Mouse (Mus musculus) embryonic fibroblast, embryonic 13.5 days (primary cell): Measurements from ENCODE around the gene Rptor. TPM values are rescaled to one million over a fixed set of nuclear protein-coding genes. Genes with fewer than 3 reads are reported as not detected.

Experiments used
- H3K27ac ChIP-seq: 2 replicates; pipeline ENCODE4 v1.5.1; 2012; ENCODE audit warnings: low read length, control low read depth, inconsistent platforms; ENCODE audit not compliant: insufficient read depth
- H3K4me1 ChIP-seq: 2 replicates; pipeline ENCODE4 v1.6.1; 2011; ENCODE audit warnings: low read length; ENCODE audit not compliant: control insufficient read depth, insufficient read depth
- H3K4me3 ChIP-seq: 2 replicates; pipeline ENCODE4 v1.5.1; 2011; ENCODE audit warnings: mild to moderate bottlenecking, control low read depth, low read length; ENCODE audit not compliant: insufficient read depth
- CTCF ChIP-seq: IDR thresholded peaks from 2 replicates; pipeline ENCODE4 v1.5.1; 2011; ENCODE audit warnings: mild to moderate bottlenecking, control low read depth, low read length, moderate library complexity, borderline replicate concordance; ENCODE audit not compliant: insufficient read depth
- POLR2A ChIP-seq: IDR thresholded peaks from 2 replicates; pipeline ENCODE4 v1.6.1; 2011; ENCODE audit warnings: low read depth, mild to moderate bottlenecking, control low read depth, low read length, moderate library complexity
- polyA plus RNA-seq: library from polyadenylated mRNA; stranded (reverse); fragments of >200 nt; gene quantifications from 2 replicates; pipeline ENCODE4 v1.2.4, GENCODE M21; 2011; ENCODE audit warnings: low read depth; ENCODE audit not compliant: missing spikeins, insufficient read length

Gene Rptor
- polyA plus RNA-seq, 1 experiment: 31.7 TPM

DNA sequence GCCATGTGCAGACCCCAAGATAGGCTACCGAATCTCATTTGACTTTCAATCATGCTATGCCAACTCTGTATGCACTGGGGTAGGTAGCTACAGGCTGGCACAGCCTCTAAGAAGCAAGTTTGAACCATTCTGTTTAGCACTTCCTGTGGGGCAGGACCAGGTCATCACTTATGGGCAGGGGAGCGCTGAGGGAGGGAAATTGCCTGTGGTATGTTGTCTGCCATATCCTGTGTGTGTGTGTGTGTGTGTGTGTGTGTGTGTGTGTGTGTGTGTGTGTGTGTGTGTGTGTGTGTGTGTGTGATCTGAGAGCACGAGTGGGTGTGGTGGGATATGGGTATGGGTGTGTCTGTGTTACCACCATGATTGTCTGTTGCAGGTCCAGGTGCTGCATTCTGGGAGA is 244.4 kb downstream of the Rptor start:
- no peak for TF ChIP-seq POLR2A
- TF ChIP-seq CTCF: no peak
- H3K27ac ChIP-seq: no peak overlapping the region
- H3K4me3 ChIP-seq: no peak overlapping the region
- no peaks in the 10 kb centered on the region for H3K4me1 ChIP-seq

- no peak overlapping the region for H3K27ac ChIP-seq
- H3K4me1 ChIP-seq: no peaks in the 10 kb centered on the region
- H3K4me3 ChIP-seq: no peak overlapping the region
- TF ChIP-seq POLR2A (no peak), CTCF (no peak)
These were observed 244.9 kb downstream of the Rptor start for GRCm38 (mm10) chr11:119847569-119847968.

- no peak overlapping the region for H3K27ac ChIP-seq
- no peaks in the 10 kb centered on the region for H3K4me1 ChIP-seq
- TF ChIP-seq CTCF: no peak
- TF ChIP-seq POLR2A: no peak
- H3K4me3 ChIP-seq: no peak overlapping the region
These were observed 245.5 kb downstream of the Rptor start for GRCm38 (mm10) chr11:119848189-119848588.

GRCm38 (mm10) chr11:119855999-119856398 is 253.3 kb downstream of the Rptor start:
- TF ChIP-seq POLR2A (no peak), CTCF (no peak)
- H3K4me1 ChIP-seq: peaks cover 10% of the 10 kb centered on the region

DNA sequence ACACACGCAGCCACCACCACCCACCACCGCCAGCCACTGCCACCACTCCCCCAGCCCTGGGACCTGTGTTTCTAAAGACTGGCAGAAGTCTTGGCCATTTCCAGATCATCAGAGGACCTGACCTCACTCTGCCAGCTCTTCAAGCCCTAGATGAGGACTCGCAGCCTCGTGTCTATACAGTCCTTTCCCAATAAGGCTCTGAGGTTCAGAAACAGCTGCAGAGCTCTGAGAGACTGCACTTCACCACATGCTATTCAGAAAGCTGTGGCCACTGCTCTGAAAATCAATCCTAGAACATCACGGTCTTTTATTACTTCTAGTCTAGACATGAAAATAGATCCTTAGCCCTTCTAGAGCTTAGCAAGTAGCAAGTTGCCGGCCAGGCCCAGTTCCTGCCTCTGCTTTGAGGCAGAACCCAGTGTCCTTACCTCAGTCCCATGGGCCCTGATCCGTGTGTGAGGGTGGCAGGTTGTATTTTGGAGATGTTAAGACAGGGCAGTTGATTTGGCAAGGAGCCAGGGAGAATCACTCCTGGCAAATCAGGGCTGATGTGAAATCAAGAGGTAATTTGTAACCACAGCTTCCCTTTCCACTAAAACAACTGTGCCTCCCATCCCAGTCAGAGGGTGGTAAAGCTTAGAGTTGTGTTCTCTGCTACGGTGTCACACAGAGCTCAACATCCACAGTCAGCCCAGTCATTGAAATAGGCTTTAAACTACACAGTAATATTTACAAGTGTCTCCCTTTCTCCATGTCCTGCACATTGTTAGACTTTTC is 260.0 kb downstream of the Rptor start:
- Histone ChIP-seq H3K4me1 (0 out of 2 replicates have a peak, but pooled peaks cover 4% of the 10 kb centered on the region), H3K27ac (no peak overlapping the region), H3K4me3 (no peak overlapping the region)
- TF ChIP-seq POLR2A: no peak
- no peak for TF ChIP-seq CTCF

More at GRCm38 (mm10) chr11:119855999-119856398, 253.3 kb downstream of the Rptor start:
- Histone ChIP-seq H3K27ac (peak overlapping the region; percentile 58), H3K4me3 (no peak overlapping the region)

DNA sequence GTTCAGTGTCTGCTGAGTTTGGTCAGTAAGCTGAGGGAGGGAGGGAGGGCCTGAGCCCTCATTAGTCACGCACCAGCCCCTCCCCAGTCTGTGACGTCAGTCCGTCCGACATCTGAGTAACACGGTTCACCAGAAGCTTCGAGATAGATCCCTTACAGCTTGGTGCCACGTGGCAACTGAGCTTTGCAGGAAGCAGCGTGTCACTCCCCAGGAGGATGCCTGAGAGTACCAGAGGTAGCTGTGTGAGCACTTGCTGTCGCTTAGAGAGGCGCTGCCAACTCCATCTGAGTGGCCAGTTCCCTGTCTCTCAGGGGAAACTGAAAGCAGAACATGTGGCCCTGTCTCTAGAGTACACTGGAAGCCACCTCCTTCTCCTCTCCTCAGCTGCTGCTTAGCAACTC is 260.7 kb downstream of the Rptor start:
- no peak for TF ChIP-seq CTCF
- no peak; the same call in 1 of the 2 replicates for TF ChIP-seq POLR2A
- Histone ChIP-seq H3K4me1 (0 out of 2 replicates have a peak, but pooled peaks cover 4% of the 10 kb centered on the region), H3K27ac (no peak overlapping the region), H3K4me3 (no peak overlapping the region)

DNA sequence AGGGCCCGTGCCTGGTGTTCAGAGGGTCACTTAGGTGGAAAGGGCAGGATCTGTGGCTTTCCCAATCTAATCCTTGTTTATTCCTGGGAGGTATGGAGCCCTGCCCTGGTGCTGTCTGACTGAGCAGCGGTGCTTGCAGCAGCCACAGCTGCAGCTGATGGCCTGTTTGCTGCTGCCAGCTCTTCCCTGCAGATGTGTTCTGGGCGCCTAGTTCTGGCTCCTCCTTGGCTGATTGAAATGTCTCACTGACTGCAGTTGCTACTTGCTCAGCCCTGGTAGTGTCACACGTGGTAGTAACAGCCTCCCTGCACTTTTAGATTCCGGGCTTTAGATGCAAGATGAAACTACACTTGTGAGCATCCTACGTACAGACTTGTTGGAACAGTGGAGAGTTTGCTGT is 264.1 kb downstream of the Rptor start:
- Histone ChIP-seq H3K4me1 (0 out of 2 replicates have a peak, but pooled peaks cover 4% of the 10 kb centered on the region), H3K4me3 (no peak overlapping the region), H3K27ac (no peak overlapping the region)
- TF ChIP-seq POLR2A (no peak), CTCF (no peak)

DNA sequence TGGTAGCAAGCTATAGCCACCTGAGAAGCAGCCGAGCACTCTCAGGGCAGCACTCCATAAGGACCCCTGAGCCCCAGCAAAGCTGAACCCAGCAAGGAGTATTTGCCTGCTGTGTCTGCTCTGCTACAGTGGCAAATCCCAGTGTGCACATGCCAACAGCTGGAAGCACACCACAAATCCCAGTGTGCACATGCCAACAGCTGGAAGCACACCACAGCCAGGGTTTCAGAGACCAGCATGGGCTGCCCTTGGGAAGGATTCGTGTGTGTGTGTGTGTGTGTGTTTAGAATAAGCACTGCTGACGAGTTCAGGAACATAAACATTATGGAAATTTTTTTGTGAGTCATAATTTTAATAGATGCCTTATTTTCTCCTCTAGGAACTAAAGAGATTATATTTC is 265.4 kb downstream of the Rptor start:
- Histone ChIP-seq H3K4me3 (no peak overlapping the region), H3K27ac (no peak overlapping the region), H3K4me1 (no peaks in the 10 kb centered on the region)
- TF ChIP-seq CTCF: no peak
- no peak for TF ChIP-seq POLR2A

- Histone ChIP-seq H3K27ac (peak overlapping the region; percentile 5; the same call in 1 of the 2 replicates), H3K4me3 (no peak overlapping the region), H3K4me1 (no peaks in the 10 kb centered on the region)
- no peak for TF ChIP-seq POLR2A
- TF ChIP-seq CTCF: no peak
These were observed 265.9 kb downstream of the Rptor start for GRCm38 (mm10) chr11:119868556-119868955.

GRCm38 (mm10) chr11:119871141-119871540 is 268.4 kb downstream of the Rptor start:
- Histone ChIP-seq H3K4me1 (no peaks in the 10 kb centered on the region), H3K27ac (no peak overlapping the region), H3K4me3 (no peak overlapping the region)
- TF ChIP-seq CTCF (no peak), POLR2A (no peak)

DNA sequence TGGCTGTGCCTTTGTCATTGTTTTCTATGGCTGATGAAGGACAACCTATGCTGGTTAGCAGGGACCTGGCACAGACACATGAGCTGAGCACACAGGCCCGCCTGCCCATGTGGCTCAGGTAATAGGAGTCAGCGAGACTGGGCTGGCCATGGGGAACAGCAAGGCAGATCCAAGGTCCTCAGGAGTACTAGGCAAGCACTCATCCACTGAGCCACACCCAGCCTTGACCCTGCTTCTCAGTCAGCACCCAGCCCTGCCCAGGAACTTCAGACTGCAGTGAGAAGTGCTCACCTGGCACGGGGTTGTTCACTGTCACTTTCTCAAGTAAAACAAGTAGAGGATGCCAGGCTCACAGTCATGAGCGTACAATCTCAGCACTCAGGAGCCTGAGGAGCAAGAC is 270.9 kb downstream of the Rptor start:
- no peak overlapping the region for H3K4me3 ChIP-seq
- no peak for TF ChIP-seq POLR2A
- TF ChIP-seq CTCF: no peak
- H3K4me1 ChIP-seq: no peaks in the 10 kb centered on the region
- no peak overlapping the region for H3K27ac ChIP-seq
